In genomic region chr6:8333380-8333779, GRCm38 (mm10) we compare ENCODE assay signal across 17 mouse cellular contexts.
"Had no signal": no experiment of that assay in that cellular context is flagged by ENCODE, and none has a peak within 500 bp of the region (broad histone marks: within the 10 kb centered on the region; RNA-seq: fewer than 3 reads in every experiment).

No protein-coding gene starts in this region.

- H3K4me3 ChIP-seq: neural tube, embryonic 12.5 days; neural tube, embryonic 13.5 days; neural tube, embryonic 15.5 days; stomach, embryonic 15.5 days had no signal

- H3K4me1 ChIP-seq: neural tube, embryonic 12.5 days; neural tube, embryonic 13.5 days; neural tube, embryonic 15.5 days; stomach, embryonic 15.5 days had no signal

- H3K27ac ChIP-seq: neural tube, embryonic 12.5 days; neural tube, embryonic 13.5 days; neural tube, embryonic 15.5 days; stomach, embryonic 15.5 days; stomach, postnatal 0 days had no signal

- H3K4me2 ChIP-seq: neural tube, embryonic 12.5 days; neural tube, embryonic 13.5 days; neural tube, embryonic 15.5 days; stomach, embryonic 15.5 days had no signal

- H3K9me3 ChIP-seq: neural tube, embryonic 12.5 days; neural tube, embryonic 13.5 days; neural tube, embryonic 15.5 days; stomach, embryonic 15.5 days had no signal

- H3K27me3 ChIP-seq: neural tube, embryonic 12.5 days; neural tube, embryonic 13.5 days; neural tube, embryonic 15.5 days; stomach, embryonic 15.5 days had no signal

- H3K9ac ChIP-seq: neural tube, embryonic 12.5 days; neural tube, embryonic 13.5 days; neural tube, embryonic 15.5 days; stomach, embryonic 15.5 days had no signal

- DNase-seq: retina, postnatal 1 day; right cerebral cortex, adult 18-20 months; right cerebral cortex, postnatal 14 days; right cerebral cortex, postnatal 25 days; right cerebral cortex, postnatal 4 days; spleen, adult 18-20 months; thymus, adult 18-20 months; thymus, adult 2 months; thymus, postnatal 14 days; thymus, postnatal 25 days; thymus, postnatal 36 days; thymus, postnatal 4 days had no signal

- H3K36me3 ChIP-seq: neural tube, embryonic 12.5 days; neural tube, embryonic 13.5 days; neural tube, embryonic 15.5 days; stomach, embryonic 15.5 days had no signal
